Mouse (Mus musculus): Measurements from ENCODE around the gene Camsap1.

GRCm38 (mm10) chr2:25924934-25925333 is 58.1 kb downstream of the Camsap1 start:
- no peak for TF ChIP-seq CTCF (IDR thresholded peaks at IDR 0.05; ENCODE audit: low read depth, low read length)
- TF ChIP-seq POLR2A (IDR thresholded peaks at IDR 0.05; ENCODE audit: insufficient read depth, low read length): no peak

Data from ES-Bruce4 (cell line).